Mouse (Mus musculus): ENCODE measurements around the gene Strn4.

GRCm38 (mm10) chr7:16841561-16842560, 26.2 kb downstream of the Strn4 start:
- TF ChIP-seq CTCF (IDR thresholded peaks at IDR 0.05; ENCODE audit: low read depth) = no peak
- TF ChIP-seq EP300 (IDR thresholded peaks at IDR 0.05; ENCODE audit: low read depth) = no peak

Measured in liver, postnatal 0 days (tissue).